Mouse (Mus musculus): ENCODE data around the gene Asf1a.
"Not testable (repeated sequence)": the region's sequence is repeated elsewhere in the genome, so short reads cannot be mapped to it uniquely, and the experiment has no call there.

The Asf1a gene

GRCm38 (mm10) chr10:53650683-53651082 lies 54.1 kb downstream of the Asf1a start:
- DNase-seq = no peak

- not testable (repeated sequence) for DNase-seq
Observed at GRCm38 (mm10) chr10:53654239-53654638, 57.7 kb downstream of the Asf1a start.
